Mouse (Mus musculus) embryonic stem cell, embryonic (primary cell): ENCODE data around the gene Ipo5.

Experiments
- CTCF ChIA-PET, 4 experiments: fragments of 300-600 bp in 2 of 4; fragments of 350-600 bp in 2 of 4; sonication (Branson Sonifier 250); formaldehyde crosslinking; loops; one replicate each; lab custom pipeline; 2022; ENCODE audit warnings: inconsistent platforms in 2 of 4; lab: Charles Lee
- POLR2A ChIA-PET, 4 experiments: fragments of 300-600 bp in 2 of 4; fragments of 350-600 bp in 2 of 4; sonication (Branson Sonifier 250); formaldehyde crosslinking; loops; one replicate each; lab custom pipeline; 2022; ENCODE audit warnings: antibody characterized with exemption in 4 of 4, inconsistent platforms in 1 of 4; lab: Charles Lee

Gene Ipo5

DNA sequence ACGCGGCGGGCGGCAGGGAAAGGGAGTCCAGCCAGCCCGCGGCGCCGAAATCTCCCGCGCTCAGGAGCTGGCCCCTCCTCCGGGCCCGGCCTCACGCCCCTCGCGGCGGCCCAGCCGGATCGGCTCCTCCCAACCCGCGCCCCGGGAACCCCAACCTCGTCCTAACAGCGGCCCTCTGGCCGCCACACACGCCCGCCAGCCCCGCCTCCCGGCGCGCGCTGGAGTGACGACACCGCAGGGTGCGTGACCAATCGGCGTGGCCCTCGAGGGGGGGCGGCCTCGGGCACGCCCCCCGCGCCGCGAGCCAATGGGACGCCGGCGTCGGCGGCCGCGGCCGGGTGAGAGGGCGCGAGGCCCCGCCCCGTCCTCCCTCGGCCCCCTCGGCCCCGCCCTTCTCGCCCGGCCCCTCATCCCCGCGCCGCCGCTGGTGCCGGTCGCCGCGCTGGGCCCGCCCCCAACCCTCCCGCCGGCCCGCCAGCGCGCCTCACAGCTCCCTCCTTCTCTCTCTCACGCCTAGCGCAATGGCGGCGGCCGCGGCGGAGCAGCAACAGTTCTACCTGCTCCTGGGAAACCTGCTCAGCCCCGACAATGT is at the start of gene Ipo5:
Ipo5 (plus strand) TSS at position 492 of the 592 bp plus-strand sequence.
- POLR2A ChIA-PET = interaction anchor here (0.6 to 4.7 kb wide), 64 partner anchors 8 to 637 kb away, joined by 3 to 71 read pairs (median 4); no protein-coding TSS in a partner anchor
- CTCF ChIA-PET = interaction anchor here (0.6 to 2.5 kb wide), 11 partner anchors 10 to 1967 kb away, joined by 3 to 11 read pairs (median 5); no protein-coding TSS in a partner anchor

DNA sequence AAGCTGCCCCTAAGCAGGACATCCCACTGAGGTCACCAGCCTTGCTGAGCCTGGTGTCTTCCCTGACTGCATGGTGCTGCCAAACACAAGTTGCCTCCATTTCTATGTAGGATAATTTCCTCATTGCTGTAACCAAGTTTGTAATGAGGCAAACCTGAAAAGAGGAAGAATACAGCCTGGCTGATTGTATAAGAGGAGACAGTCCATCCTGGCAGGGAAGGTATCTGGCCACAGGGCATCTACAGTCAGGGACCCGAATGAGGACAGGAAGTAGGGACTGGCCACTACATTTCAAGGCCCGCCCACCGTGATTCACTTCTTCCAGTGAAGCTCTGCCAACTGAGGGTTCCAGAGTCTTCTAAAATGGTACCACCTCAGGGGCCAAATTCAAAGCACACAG is 47.8 kb upstream of the Ipo5 start:
- CTCF ChIA-PET = no interaction called here

DNA sequence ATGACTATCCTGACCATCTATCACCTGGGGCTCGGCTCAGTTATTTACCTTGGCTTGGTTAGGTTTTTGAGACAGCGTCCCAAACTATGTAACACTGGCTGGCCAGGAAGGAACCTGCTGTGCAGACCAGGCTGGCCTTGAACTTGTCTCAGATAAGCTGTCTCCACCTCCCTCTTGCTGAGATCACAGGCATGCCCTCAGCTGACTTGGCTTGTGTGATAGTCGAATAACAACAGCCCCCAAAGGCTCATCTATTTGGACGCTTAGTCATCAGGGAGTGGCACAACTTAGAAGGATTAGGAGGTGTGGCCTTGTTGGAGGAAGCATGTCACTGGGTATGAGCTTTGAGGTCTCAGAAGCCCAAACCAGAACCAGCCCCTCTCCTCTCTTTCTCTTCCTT is 46.1 kb upstream of the Ipo5 start:
- ChIA-PET POLR2A (interaction anchor here in 3 of 4 experiments (0.8 to 4.7 kb wide), 14 partner anchors 9 to 55 kb away, joined by 3 to 49 read pairs (median 4); partner anchors contain the start of gene Ipo5 (in 1 of the 3)), CTCF (interaction anchor here in 3 of 4 experiments (1.3 to 3.6 kb wide), 5 partner anchors 10 to 34 kb away, joined by 4 to 12 read pairs (median 4); no protein-coding TSS in a partner anchor)

More for the DNA sequence above, 47.8 kb upstream of the Ipo5 start:
- POLR2A ChIA-PET = interaction anchor here in 1 of 4 experiments (2.3 kb wide), 1 partner anchor 8 kb away, joined by 5 read pairs; no protein-coding TSS in a partner anchor

DNA sequence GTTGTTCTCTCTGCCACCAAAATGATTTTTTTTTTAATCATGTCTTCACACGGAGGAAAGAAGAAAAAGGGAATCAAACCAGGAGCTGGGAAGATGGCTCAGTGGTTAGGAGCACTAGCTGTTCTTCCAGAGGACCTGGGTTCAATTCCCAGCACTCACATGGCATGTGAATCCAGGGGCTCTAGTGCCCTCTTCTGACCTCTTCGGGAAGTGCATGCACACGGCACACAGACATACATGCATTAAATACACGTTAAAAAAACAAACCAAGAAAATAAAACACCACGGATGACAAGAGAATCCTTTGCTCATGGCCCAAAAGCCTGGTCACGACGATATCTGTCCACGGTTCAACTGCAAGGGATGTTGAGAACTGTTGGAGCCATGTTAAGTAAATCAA is 44.5 kb upstream of the Ipo5 start:
- ChIA-PET CTCF (interaction anchor here in 2 of 4 experiments (0.6 to 3.6 kb wide), 4 partner anchors 9 to 171 kb away, joined by 3 to 12 read pairs (median 8); no protein-coding TSS in a partner anchor), POLR2A (interaction anchor here in 2 of 4 experiments (0.8 to 4.7 kb wide), 3 partner anchors 12 to 35 kb away, joined by 3 to 49 read pairs (median 4); no protein-coding TSS in a partner anchor)

DNA sequence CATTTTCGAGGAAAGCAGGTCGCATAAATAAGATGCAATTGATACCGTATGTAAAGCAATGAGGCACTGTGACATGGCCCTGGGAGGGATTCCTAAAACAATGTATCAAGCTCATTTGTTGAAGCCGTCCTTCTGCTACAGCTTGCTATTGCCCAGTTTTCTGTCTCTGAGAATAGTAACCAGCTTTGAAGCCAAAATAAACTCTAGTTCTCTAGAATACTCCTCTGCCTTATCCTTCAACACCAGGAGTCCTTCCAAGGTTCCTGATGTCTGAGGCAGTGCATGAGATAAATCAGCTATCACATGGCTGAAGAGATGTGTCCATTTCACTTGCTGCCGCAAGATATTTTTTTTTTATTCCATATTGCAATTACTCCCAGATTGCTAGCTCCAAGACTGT is 43.9 kb upstream of the Ipo5 start:
- ChIA-PET CTCF (interaction anchor here in 3 of 4 experiments (1.0 to 3.6 kb wide), 5 partner anchors 8 to 36 kb away, joined by 3 to 12 read pairs (median 4); no protein-coding TSS in a partner anchor), POLR2A (interaction anchor here in 2 of 4 experiments (0.8 to 4.7 kb wide), 4 partner anchors 11 to 51 kb away, joined by 3 to 49 read pairs (median 3); no protein-coding TSS in a partner anchor)

DNA sequence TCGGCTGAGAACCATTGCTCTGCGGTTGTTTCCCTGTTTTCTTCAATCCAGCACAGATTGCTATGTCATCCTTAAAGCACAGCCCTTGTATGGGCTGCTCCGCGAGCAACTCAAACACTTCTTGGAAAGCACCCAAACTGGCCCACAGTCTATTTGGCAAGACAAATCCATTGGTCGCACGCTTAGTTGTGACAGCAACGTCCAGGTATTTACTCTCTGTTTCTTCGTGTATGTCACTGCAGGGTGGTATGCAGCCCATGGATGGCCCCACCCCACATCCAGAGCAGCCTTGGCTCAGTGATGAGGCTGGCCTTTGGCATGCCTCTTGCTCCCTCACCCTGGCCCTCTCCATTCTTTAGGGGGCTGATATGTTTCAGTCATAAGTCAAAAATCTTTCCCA is 42.5 kb upstream of the Ipo5 start:
- CTCF ChIA-PET = interaction anchor here in 2 of 4 experiments (1.1 kb wide), 2 partner anchors 8 to 37 kb away, joined by 3 to 4 read pairs; no protein-coding TSS in a partner anchor
- POLR2A ChIA-PET = interaction anchor here in 1 of 4 experiments (1.1 to 4.7 kb wide), 2 partner anchors 10 to 49 kb away, joined by 3 to 49 read pairs; no protein-coding TSS in a partner anchor

DNA sequence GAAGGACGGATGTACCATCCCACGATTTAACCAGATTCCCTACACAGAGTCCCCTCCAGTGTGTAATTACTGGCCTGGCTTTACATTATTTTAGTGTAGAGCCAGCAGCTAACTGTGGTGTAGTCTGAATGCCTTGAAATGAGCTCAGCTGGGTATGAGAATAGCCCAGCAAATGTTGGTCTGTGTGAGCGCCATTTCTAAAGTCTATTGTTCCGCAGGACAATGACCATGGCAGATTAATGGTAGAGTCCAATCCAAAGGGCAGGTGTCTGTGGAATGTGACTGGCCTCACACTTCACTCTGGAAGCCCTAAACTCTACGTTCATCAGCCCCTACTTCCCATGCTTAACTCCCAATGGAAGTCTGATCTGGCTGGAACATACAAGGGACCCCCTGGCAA is 40.3 kb upstream of the Ipo5 start:
- POLR2A ChIA-PET = interaction anchor here in 2 of 4 experiments (0.6 to 1.2 kb wide), 6 partner anchors 9 to 41 kb away, joined by 3 to 5 read pairs (median 3); no protein-coding TSS in a partner anchor
- CTCF ChIA-PET = interaction anchor here in 2 of 4 experiments (0.6 to 1.6 kb wide), 2 partner anchors 39 to 40 kb away, joined by 3 to 4 read pairs; no protein-coding TSS in a partner anchor

DNA sequence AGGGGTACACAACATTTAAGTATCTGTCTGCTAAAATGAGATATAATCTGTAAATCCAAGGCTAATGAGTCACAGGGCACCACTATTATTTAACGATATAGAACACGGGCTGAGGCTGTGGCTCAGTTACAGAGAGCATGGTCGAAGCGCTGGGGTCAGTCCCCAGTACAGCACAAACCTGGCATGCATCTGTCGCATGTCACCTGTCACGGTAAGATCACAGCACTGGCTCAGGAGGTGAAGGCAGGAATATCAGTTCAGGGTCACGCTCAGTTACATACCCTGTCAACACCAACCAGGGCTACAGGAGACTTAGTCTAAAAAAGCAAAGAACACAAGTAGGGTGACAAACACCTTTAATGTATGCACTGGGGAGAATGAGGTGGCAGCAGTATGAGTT is 36.6 kb upstream of the Ipo5 start:
- ChIA-PET POLR2A (interaction anchor here in 2 of 4 experiments (0.6 to 1.7 kb wide), 2 partner anchors 22 to 100 kb away, joined by 4 to 8 read pairs; no protein-coding TSS in a partner anchor), CTCF (interaction anchor here in 2 of 4 experiments (0.6 to 1.7 kb wide), 3 partner anchors 8 to 28 kb away, joined by 3 to 12 read pairs (median 3); no protein-coding TSS in a partner anchor)

DNA sequence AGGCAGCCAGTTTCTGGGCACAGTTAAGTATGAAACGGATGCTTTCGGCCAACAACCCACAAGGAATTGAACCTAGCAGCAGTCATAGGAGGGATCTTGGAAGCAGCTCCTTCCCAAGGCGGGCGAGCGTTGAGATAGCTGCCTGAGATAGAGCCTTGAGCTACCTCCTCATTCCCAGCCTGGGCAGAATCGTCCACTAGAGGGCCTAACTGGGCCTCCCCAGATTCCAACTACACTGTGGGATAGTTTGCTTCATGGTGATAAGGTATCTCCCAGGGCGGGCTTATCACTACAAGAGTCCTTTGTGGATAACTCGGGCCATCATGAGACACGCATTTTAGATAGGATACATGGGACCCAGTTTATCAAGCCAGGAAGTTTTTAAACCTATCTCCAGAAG is 35.9 kb upstream of the Ipo5 start:
- ChIA-PET POLR2A (interaction anchor here (0.5 to 8.0 kb wide), 13 partner anchors 9 to 57 kb away, joined by 3 to 49 read pairs (median 6); partner anchors contain the start of gene Ipo5 (in 2 of the 4)), CTCF (interaction anchor here (0.5 to 2.3 kb wide), 28 partner anchors 8 to 598 kb away, joined by 3 to 15 read pairs (median 4); partner anchors contain the start of gene Ipo5 (in 3 of the 4))

DNA sequence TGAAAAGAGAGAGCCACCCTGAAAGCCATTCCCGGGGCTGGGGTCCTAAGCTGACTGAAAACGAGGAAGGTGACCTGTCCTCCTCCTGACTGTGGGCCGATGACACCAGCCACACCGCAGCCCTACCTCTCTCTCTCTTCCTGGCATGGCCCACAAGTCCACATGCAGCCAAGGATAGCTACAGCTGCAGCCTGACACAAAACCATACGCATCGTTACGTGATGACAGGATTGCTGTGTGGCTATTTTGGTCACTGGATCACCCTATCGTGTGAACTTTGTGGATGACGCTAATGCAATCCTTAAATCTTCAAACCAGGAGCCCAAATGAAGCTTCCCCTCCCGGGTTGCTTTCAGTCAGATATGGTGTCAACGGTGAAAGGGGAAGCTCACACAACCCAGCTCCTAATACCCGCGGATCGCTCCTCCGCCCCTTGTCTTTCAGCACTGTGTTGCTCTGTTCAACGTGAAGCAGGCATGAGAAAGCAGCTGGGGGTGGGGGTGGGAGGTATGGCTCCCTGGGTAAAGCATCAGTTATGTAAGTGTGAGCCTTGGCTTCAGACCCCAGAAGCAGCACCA is 35.1 kb upstream of the Ipo5 start:
- POLR2A ChIA-PET = interaction anchor here (0.5 to 8.0 kb wide), 23 partner anchors 10 to 702 kb away, joined by 3 to 49 read pairs (median 4); partner anchors contain the start of genes Ipo5 (in 2 of the 4) and Rap2a (in 1 of the 4)
- CTCF ChIA-PET = interaction anchor here (0.6 to 2.3 kb wide), 25 partner anchors 8 to 598 kb away, joined by 3 to 15 read pairs (median 4); partner anchors contain the start of gene Ipo5 (in 2 of the 4)

DNA sequence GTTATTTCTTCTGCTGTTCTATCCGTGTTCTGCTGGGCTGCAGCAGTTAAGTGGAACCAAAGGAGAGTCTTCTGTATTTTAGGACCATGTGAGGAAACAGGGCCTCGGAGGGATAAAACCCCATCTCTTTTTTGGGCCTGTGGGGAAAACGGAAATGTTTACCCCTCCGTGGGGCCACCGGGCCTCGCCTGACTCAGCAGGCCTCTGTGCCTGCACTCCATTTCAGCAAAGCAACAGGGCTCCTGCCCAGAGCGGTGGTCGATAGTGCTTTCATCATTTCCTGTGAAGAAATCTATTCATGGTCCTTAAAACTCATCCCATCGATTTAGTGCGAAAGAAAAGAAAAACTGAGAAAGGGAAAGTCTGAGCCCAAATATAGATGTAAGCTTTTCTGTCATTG is 33.9 kb upstream of the Ipo5 start:
- ChIA-PET CTCF (no interaction called here), POLR2A (interaction anchor here in 2 of 4 experiments (0.9 to 8.0 kb wide), 5 partner anchors 9 to 399 kb away, joined by 3 to 49 read pairs (median 5); partner anchors contain the start of gene Rap2a (in 1 of the 2))

DNA sequence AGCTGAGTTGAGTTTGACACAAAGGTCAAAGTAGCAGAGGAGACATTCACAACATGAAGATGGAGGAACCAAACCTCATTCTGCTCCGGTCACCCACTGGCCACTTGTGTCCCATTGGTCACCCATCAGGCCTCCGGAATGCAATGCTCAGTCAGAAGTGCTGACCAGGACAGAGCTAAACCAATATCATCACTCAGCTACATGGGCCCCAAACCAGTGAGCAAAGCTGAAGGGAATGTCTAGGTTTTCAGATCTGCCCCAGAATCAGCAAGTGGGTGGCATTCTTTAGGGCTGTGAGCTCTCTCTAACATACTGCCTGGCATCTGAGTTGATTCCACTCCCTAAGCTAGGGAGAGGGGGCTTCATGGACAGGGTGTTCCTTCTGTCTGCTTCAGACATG is 32.0 kb upstream of the Ipo5 start:
- CTCF ChIA-PET = interaction anchor here in 1 of 4 experiments (0.7 kb wide), 1 partner anchor 33 kb away, joined by 3 read pairs; no protein-coding TSS in a partner anchor
- POLR2A ChIA-PET = interaction anchor here in 3 of 4 experiments (0.7 to 8.0 kb wide), 10 partner anchors 9 to 391 kb away, joined by 3 to 49 read pairs (median 5); partner anchors contain the start of gene Ipo5 (in 1 of the 3)

DNA sequence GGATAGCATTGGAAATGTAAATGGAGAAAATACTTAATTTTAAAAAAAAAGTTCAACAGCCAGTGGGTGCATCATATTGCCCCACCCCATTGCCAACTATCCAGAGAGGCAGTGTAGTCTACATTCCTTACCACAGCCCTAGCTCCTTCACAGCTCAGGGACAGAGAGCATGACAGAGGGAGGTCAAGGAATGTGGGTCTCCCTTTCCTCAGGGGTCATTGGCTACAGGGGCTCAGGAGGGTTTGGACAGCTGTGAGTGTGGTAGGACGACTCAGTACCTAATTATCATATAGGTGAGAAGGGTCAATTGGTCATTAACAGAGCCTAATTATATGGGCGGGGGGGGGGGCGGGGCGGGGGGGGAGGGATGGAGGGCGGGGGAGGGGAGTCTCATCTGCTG is 30.4 kb upstream of the Ipo5 start:
- POLR2A ChIA-PET = interaction anchor here in 3 of 4 experiments (0.6 to 8.0 kb wide), 20 partner anchors 11 to 601 kb away, joined by 3 to 49 read pairs (median 4); partner anchors contain the start of gene Ipo5 (in 3 of the 3)
- CTCF ChIA-PET = interaction anchor here in 1 of 4 experiments (0.7 kb wide), 1 partner anchor 411 kb away, joined by 5 read pairs; no protein-coding TSS in a partner anchor

DNA sequence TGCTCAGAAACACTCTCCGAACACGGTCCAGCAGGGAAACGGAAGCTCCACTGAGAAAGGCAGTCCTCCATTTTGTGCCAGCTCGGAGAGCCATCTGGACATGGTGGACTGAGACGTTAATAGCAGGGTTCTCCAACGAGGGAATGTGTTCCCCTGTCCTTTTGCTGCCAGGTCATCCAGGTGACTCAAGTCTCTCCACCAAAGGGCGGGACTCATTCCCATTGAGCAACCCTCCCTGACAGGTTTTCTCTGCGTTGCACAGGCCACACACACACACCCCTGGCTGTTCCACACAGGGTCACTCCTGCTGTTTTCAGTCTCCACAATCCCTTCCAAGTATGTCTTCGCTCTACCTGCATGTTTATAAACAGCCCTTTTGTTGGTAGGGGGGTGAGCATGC is 30.0 kb upstream of the Ipo5 start:
- CTCF ChIA-PET = interaction anchor here in 1 of 4 experiments (0.9 kb wide), 1 partner anchor 41 kb away, joined by 3 read pairs; no protein-coding TSS in a partner anchor

DNA sequence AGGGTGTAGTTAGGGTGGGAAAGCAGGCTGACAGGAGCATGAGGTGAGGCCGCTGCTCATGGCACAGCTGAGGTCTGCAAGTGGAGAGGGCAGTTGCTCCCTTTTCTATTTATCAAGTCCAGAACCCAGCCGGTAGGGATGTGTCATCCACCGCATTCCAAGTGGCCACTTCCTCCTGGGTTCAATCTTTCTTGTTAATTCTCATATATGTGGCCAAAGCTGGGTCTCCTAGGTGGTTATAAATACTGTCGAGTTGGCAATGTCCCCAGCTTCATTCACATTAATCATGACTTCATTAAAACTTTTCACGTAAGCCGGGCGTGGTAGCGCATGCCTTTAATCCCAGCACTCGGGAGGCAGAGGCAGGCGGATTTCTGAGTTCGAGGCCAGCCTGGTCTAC is 22.3 kb upstream of the Ipo5 start:
- CTCF ChIA-PET = interaction anchor here in 1 of 4 experiments (1.1 kb wide), 1 partner anchor 14 kb away, joined by 3 read pairs; no protein-coding TSS in a partner anchor

More for the DNA sequence above, 30.0 kb upstream of the Ipo5 start:
- POLR2A ChIA-PET = interaction anchor here in 3 of 4 experiments (0.9 to 8.0 kb wide), 17 partner anchors 11 to 43 kb away, joined by 3 to 49 read pairs (median 4); partner anchors contain the start of gene Ipo5 (in 3 of the 3)

DNA sequence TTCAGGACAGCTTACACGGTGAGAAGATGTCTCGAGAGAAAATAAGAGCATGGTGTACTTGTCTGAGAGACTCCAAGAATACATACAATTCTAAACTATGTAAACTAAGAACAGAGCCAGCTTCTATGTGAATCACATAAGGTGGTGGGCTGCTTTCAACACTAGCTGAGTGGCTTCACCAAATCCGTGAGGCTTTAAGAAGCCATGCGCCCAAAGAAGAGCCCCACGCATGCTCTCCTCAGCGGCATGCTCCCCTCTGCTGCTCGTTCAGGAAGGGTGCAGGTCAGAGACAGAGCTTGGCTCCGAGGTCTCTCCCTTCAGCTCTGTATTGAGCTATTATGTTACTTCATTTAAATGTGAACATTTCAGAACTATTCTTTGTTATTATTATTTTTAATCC is 18.7 kb upstream of the Ipo5 start:
- CTCF ChIA-PET = interaction anchor here in 2 of 4 experiments (1.1 to 1.9 kb wide), 4 partner anchors 10 to 61 kb away, joined by 3 to 10 read pairs (median 3); no protein-coding TSS in a partner anchor

More for the DNA sequence above, 22.3 kb upstream of the Ipo5 start:
- POLR2A ChIA-PET = interaction anchor here in 3 of 4 experiments (0.6 to 2.6 kb wide), 3 partner anchors 8 to 23 kb away, joined by 3 to 8 read pairs (median 4); partner anchors contain the start of gene Ipo5 (in 2 of the 3)

DNA sequence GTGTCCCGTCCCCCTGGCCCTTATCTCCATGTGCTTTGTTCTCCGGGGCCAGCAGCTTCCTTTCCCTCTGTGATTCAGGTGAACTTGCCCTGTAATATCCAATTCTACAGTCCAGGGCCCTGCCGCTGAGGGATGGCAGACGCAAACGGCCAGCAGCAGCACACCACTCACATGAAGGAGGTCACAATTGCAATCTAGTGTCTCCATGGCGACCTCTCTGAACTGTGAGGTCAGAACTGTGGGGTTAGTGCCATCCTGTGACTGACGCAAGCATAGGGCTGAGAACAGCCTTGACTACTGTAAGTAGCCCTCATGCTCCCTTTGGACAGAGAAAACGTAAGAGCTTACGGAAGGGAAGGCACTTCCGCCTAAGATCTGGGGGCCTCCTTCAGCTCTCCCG is 14.4 kb upstream of the Ipo5 start:
- ChIA-PET CTCF (interaction anchor here in 2 of 4 experiments (0.5 to 1.1 kb wide), 3 partner anchors 21 to 129 kb away, joined by 3 to 9 read pairs (median 4); no protein-coding TSS in a partner anchor), POLR2A (interaction anchor here in 3 of 4 experiments (1.0 to 3.3 kb wide), 12 partner anchors 8 to 21 kb away, joined by 3 to 31 read pairs (median 6); partner anchors contain the start of gene Ipo5 (in 3 of the 3))

More for the DNA sequence above, 18.7 kb upstream of the Ipo5 start:
- POLR2A ChIA-PET = interaction anchor here in 2 of 4 experiments (1.3 to 2.9 kb wide), 6 partner anchors 10 to 58 kb away, joined by 3 to 20 read pairs (median 8); partner anchors contain the start of gene Ipo5 (in 2 of the 2)
